Mouse (Mus musculus): ENCODE measurements around the gene Rfx1. TPM values are rescaled to one million over a fixed set of nuclear protein-coding genes. Genes with fewer than 3 reads are reported as not detected.

Rfx1 gene
- total and polyA plus RNA-seq, 3 experiments: 3.2 to 13.1 (median 10.8) TPM

- Histone ChIP-seq H3K36me3 (replicated peaks in 1 of 2; ENCODE audit: control insufficient read depth in 1 of 2, insufficient read depth in 1 of 2, low read length in 1 of 2) (peaks cover 27 to 31% of the 10 kb centered on the region in 2 experiments), H3K27me3 (replicated peaks) (no peaks in the 10 kb centered on the region), H3K9ac (ENCODE audit: insufficient read depth, low read depth) (peak within 1 kb of the TSS; percentile 80), H3K27ac (ENCODE audit: insufficient read depth, low read depth) (peak within 1 kb of the TSS; percentile 93), H3K4me3 (replicated peaks in 1 of 3; ENCODE audit: low read depth in 2 of 3, low read length in 2 of 3, poor library complexity in 1 of 3) (peak within 1 kb of the TSS; percentile 65 to 71 (median 68)), H3K79me2 (replicated peaks; ENCODE audit: control insufficient read depth, extremely low read depth, insufficient read depth, poor library complexity, severe bottlenecking) (peaks cover 14% of the 10 kb centered on the region), H3K4me2 (ENCODE audit: insufficient read depth, low read depth, poor library complexity, severe bottlenecking) (peak within 1 kb of the TSS; percentile 94), H3K4me1 (ENCODE audit: control insufficient read depth in 1 of 2, insufficient read depth in 2 of 2) (peaks cover 15 to 34% of the 10 kb centered on the region in 2 experiments), H3K9me3 (replicated peaks; ENCODE audit: low read length) (peaks cover 3% of the 10 kb centered on the region)
- DNase-seq (ENCODE audit: extremely low read depth): peak; percentile 99
- in situ Hi-C loops (cut with MboI; ENCODE audit: low pct_ligation_motif_present, low pct_unique_long_range_greater_than_20kb, low sequenced_read_pairs) (loop anchor here (10.0 kb wide), 1 partner anchor 50 kb away; no protein-coding TSS in a partner anchor), dilution Hi-C loops (cut with MboI; ENCODE audit: extremely low pct_ligation_motif_present, extremely low pct_unique_long_range_greater_than_20kb, low sequenced_read_pairs) (no loop called here)
- TF ChIP-seq POLR2A (IDR thresholded peaks at IDR 0.05; ENCODE audit: low read depth, low read length) (peak; percentile 83), TBP (conservative IDR thresholded peaks at IDR 0.05; ENCODE audit: low read depth, low read length) (peak; percentile 52; the same call in 1 of the 2 replicates), HCFC1 (IDR thresholded peaks at IDR 0.05; ENCODE audit: low read depth, low read length) (peak; percentile 54), MAX (IDR thresholded peaks at IDR 0.05; ENCODE audit: low read length) (no peak), NRF1 (IDR thresholded peaks at IDR 0.05; ENCODE audit: low read depth, low read length) (0 out of 2 replicates have a peak, but pooled peaks have one; percentile 22), NELFE (IDR thresholded peaks at IDR 0.05; ENCODE audit: low read depth, low read length) (peak; percentile 50), MAZ (IDR thresholded peaks at IDR 0.05; ENCODE audit: low read depth, low read length) (peak; percentile 71; the same call in 1 of the 2 replicates), ELF1 (IDR thresholded peaks at IDR 0.05; ENCODE audit: low read depth, low read length) (peak; percentile 92), E2F4 (IDR thresholded peaks at IDR 0.05; ENCODE audit: insufficient replicate concordance, low read depth, low read length) (no peak), ZMIZ1 (IDR thresholded peaks at IDR 0.05; ENCODE audit: low read depth, low read length) (peak; percentile 61; the same call in 1 of the 2 replicates), CHD2 (IDR thresholded peaks at IDR 0.05; ENCODE audit: low read length) (peak; percentile 93), MXI1 (IDR thresholded peaks at IDR 0.05; ENCODE audit: low read depth, low read length) (peak; percentile 29; the same call in 1 of the 2 replicates), TCF12 (IDR thresholded peaks at IDR 0.05; ENCODE audit: low read depth, low read length) (peak; percentile 72), EP300 (IDR thresholded peaks at IDR 0.05; ENCODE audit: low read length) (no peak)
These were observed 38.3 kb downstream of the Rfx1 start, which contains the start of gene Dcaf15 for GRCm38 (mm10) chr8:84104697-84105609. Gene Dcaf15 (minus strand): TSS chr8:84104768.

DNA sequence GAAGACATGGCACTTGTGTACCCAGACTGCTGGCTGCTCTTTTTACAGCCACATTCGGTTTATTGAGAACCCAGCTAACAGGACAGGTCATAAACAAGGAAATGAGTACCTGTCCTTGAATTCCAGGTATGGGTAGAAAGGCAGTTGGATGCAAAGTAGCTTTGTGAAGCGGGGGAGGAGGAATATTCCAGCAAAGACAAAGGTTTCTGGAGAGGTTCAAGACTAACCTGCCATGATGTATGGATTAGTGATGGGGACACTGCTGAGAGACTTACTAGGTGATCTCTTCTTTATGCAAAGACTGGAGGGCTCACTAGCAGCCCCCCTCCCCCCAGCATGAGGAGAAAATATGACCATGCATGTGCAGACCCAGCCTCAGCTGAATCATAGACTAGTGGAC, 39.0 kb downstream of the Rfx1 start:
- no peaks in the 10 kb centered on the region for H3K27me3 ChIP-seq (replicated peaks)
- H3K9ac ChIP-seq (ENCODE audit: insufficient read depth, low read depth): 0 out of 2 replicates have a peak overlapping the region, but pooled peaks have one; percentile 29
- TF ChIP-seq CHD2 (IDR thresholded peaks at IDR 0.05; ENCODE audit: low read length) (peak; percentile 32; the same call in 1 of the 2 replicates), ZMIZ1 (IDR thresholded peaks at IDR 0.05; ENCODE audit: low read depth, low read length) (no peak)
- H3K4me2 ChIP-seq (ENCODE audit: insufficient read depth, low read depth, poor library complexity, severe bottlenecking): peak overlapping the region; percentile 40; the same call in 1 of the 2 replicates
- in situ Hi-C loops (cut with MboI; ENCODE audit: low pct_ligation_motif_present, low pct_unique_long_range_greater_than_20kb, low sequenced_read_pairs) (loop anchor here (10.0 kb wide), 1 partner anchor 51 kb away; no protein-coding TSS in a partner anchor), dilution Hi-C loops (cut with MboI; ENCODE audit: extremely low pct_ligation_motif_present, extremely low pct_unique_long_range_greater_than_20kb, low sequenced_read_pairs) (no loop called here)
- H3K4me3 ChIP-seq (replicated peaks in 1 of 3; ENCODE audit: low read depth in 2 of 3, low read length in 2 of 3, poor library complexity in 1 of 3): peak overlapping the region in 1 of 3 experiments; percentile 40
- peaks cover 3% of the 10 kb centered on the region for H3K9me3 ChIP-seq (replicated peaks; ENCODE audit: low read length)
- peaks cover 15 to 34% of the 10 kb centered on the region in 2 experiments for H3K4me1 ChIP-seq (ENCODE audit: control insufficient read depth in 1 of 2, insufficient read depth in 2 of 2)
- DNase-seq (ENCODE audit: extremely low read depth): no peak
- H3K36me3 ChIP-seq (replicated peaks in 1 of 2; ENCODE audit: control insufficient read depth in 1 of 2, insufficient read depth in 1 of 2, low read length in 1 of 2): peaks cover 21 to 23% of the 10 kb centered on the region in 2 experiments
- H3K79me2 ChIP-seq (replicated peaks; ENCODE audit: control insufficient read depth, extremely low read depth, insufficient read depth, poor library complexity, severe bottlenecking): peaks cover 14% of the 10 kb centered on the region
- peak overlapping the region; percentile 93 for H3K27ac ChIP-seq (ENCODE audit: insufficient read depth, low read depth)

Data from CH12.LX (cell line).